Mouse (Mus musculus) brain, embryonic 14.5 days (tissue): ENCODE data around the gene Mal.
A peak's percentile ranks its signal among the peaks of the same experiment; 100 is the strongest.

Experiments
- CTCF ChIP-seq: fragments of 200-500 bp; IDR thresholded peaks from 2 replicates; pipeline ENCODE4 v1.5.1; 2012; ENCODE audit warnings: inconsistent platforms, mild to moderate bottlenecking, moderate library complexity, borderline replicate concordance; ENCODE audit not compliant: insufficient read depth, insufficient read length; ENCODE audit errors: extremely low read depth
- POLR2A ChIP-seq: fragments of 200-500 bp; IDR thresholded peaks from 2 replicates; pipeline ENCODE4 v1.6.1; 2012; ENCODE audit warnings: mild to moderate bottlenecking, inconsistent platforms, borderline replicate concordance; ENCODE audit not compliant: poor library complexity, insufficient read depth, insufficient read length, severe bottlenecking; ENCODE audit errors: extremely low read depth

DNA sequence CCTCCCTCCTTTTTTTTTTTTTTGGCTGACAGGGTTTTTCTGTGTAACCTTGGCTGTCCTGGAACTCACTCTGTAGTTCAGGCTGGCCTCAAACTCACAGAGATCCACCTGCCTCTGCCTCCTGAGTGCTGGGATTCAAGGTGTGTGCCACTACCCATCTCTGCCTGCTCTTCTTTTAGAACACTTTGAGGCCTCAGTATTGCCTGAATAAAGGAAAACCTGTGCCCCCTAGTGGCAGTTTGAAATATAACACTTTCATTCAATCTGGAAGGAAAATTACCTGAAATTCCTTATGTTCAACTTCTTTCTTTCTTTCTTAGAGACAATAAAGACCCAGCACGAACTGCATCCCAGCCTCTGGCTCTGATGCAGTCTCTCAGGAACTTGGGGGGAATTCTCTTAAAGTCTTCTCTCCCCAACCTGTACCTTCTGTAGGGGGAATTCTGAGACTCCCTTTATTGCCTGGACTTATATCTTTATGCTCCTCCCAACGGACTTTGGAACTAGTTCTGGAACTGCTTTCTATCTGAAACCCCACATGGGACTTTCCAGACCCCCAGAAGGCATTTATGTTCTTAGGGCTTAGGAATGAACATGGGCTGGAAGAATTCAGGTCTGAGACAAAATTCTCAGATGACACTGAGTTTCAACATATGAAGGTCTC lies 11.5 kb upstream of the Mal start:
- TF ChIP-seq POLR2A = no peak
- peak; percentile 21; the same call in 1 of the 2 replicates for TF ChIP-seq CTCF
